Mouse (Mus musculus): ENCODE results near the gene Gm45753.

DNA sequence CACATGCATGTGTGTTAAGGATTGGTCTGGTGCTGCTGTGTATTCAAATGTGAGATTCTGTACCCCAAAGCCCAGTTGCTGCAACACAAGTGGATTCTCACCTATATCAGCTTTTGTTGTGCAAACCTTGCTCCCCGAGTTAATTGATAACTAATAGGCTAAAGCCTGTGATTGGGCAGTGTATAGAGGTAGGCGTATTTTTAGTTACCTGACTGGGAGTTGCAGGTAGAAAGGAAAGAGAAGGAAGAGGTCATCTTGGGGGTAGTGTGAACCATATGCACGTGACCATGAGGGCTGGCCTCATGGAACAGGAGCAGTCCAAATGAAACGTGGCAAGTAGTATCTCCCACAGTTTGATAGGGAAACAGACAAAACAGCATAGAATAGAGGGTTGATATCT lies 43.3 kb downstream of the Gm45753 start:
- TF ChIP-seq POLR2A (IDR thresholded peaks at IDR 0.05; ENCODE audit: control insufficient read depth, extremely low read depth, insufficient read depth, low read length, poor library complexity) = no peak
- no peak for TF ChIP-seq CTCF (IDR thresholded peaks at IDR 0.05; ENCODE audit: borderline replicate concordance, control insufficient read depth, extremely low read depth, insufficient read depth, low read length, poor library complexity)
